Comparison of ENCODE assay signal across 9 mouse cellular contexts in genomic region chr19:8663360-8663839, GRCm38 (mm10). TPM values are rescaled to one million over a fixed set of nuclear protein-coding genes. Genes with fewer than 3 reads are reported as not detected.
DNase-seq lines count a peak whose midpoint lies in the region; ATAC-seq lines count a peak whose summit lies in the region.
"Had no signal": no experiment of that assay in that cellular context is flagged by ENCODE, and none has a peak within 500 bp of the region (broad histone marks: within the 10 kb centered on the region; RNA-seq: fewer than 3 reads in every experiment).

Gene Chrm1 (plus strand): TSS chr19:8663789.

- 72% methylated on average over 9 of the region's 9 CpGs for WGBS in heart, embryonic 13.5 days
- 67% methylated on average over 9 of the region's 9 CpGs for WGBS in embryonic facial prominence, embryonic 12.5 days
- 79% methylated on average over 9 of the region's 9 CpGs for WGBS in midbrain, embryonic 11.5 days

- no peaks in the 10 kb centered on the region for H3K9me3 ChIP-seq in heart, embryonic 13.5 days
- no peaks in the 10 kb centered on the region for H3K9me3 ChIP-seq in embryonic facial prominence, embryonic 12.5 days
- no peaks in the 10 kb centered on the region for H3K9me3 ChIP-seq in midbrain, embryonic 11.5 days (ENCODE audit: control insufficient read depth, low read length)

- H3K27ac ChIP-seq in heart, embryonic 13.5 days (replicated peaks): no peak within 1 kb of the TSS
- no peak within 1 kb of the TSS for H3K27ac ChIP-seq in embryonic facial prominence, embryonic 12.5 days
- no peak within 1 kb of the TSS for H3K27ac ChIP-seq in midbrain, embryonic 11.5 days (ENCODE audit: low read depth, low read length)

- H3K9ac ChIP-seq in heart, embryonic 13.5 days: 0 out of 2 replicates have a peak within 1 kb of the TSS, but pooled peaks have one; percentile 19
- H3K9ac ChIP-seq in embryonic facial prominence, embryonic 12.5 days: peak within 1 kb of the TSS; percentile 27; the same call in 1 of the 2 replicates
- no peak within 1 kb of the TSS for H3K9ac ChIP-seq in midbrain, embryonic 11.5 days (ENCODE audit: low read length)

- peaks cover 18% of the 10 kb centered on the region for H3K4me1 ChIP-seq in heart, embryonic 13.5 days
- peaks cover 23% of the 10 kb centered on the region for H3K4me1 ChIP-seq in embryonic facial prominence, embryonic 12.5 days
- peaks cover 3% of the 10 kb centered on the region; the same call in 1 of the 2 replicates for H3K4me1 ChIP-seq in midbrain, embryonic 11.5 days (ENCODE audit: control insufficient read depth, insufficient read depth, low read length)

- 0 out of 2 replicates have a peak within 1 kb of the TSS, but pooled peaks have one; percentile 58 for H3K4me3 ChIP-seq in heart, embryonic 13.5 days
- H3K4me3 ChIP-seq in embryonic facial prominence, embryonic 12.5 days: no peak within 1 kb of the TSS; the same call in 1 of the 2 replicates
- H3K4me3 ChIP-seq in midbrain, embryonic 11.5 days (ENCODE audit: low read depth, low read length): no peak within 1 kb of the TSS

- no peak for ATAC-seq in heart, embryonic 13.5 days (ENCODE audit: extremely low read depth, insufficient number of reproducible peaks, low FRiP score, low TSS enrichment)
- ATAC-seq in embryonic facial prominence, embryonic 12.5 days (ENCODE audit: insufficient number of reproducible peaks, insufficient read depth, low FRiP score, low TSS enrichment): no peak
- ATAC-seq in midbrain, embryonic 11.5 days (ENCODE audit: low FRiP score): no peak
- no peak for ATAC-seq in cerebellum, adult (ENCODE audit: insufficient number of reproducible peaks, low FRiP score, low TSS enrichment)

- peak within 1 kb of the TSS; percentile 96 for H3K4me2 ChIP-seq in heart, embryonic 13.5 days
- peak within 1 kb of the TSS; percentile 82 for H3K4me2 ChIP-seq in embryonic facial prominence, embryonic 12.5 days (replicated peaks)
- H3K4me2 ChIP-seq in midbrain, embryonic 11.5 days: peak within 1 kb of the TSS; percentile 86; the same call in 1 of the 2 replicates

- peaks cover 43% of the 10 kb centered on the region for H3K27me3 ChIP-seq in heart, embryonic 13.5 days (replicated peaks)
- peaks cover 12% of the 10 kb centered on the region; the same call in 1 of the 2 replicates for H3K27me3 ChIP-seq in embryonic facial prominence, embryonic 12.5 days
- peaks cover 10% of the 10 kb centered on the region; the same call in 1 of the 2 replicates for H3K27me3 ChIP-seq in midbrain, embryonic 11.5 days (ENCODE audit: control insufficient read depth, insufficient read depth, low read length)

- DNase-seq in heart, adult 11 months: no peak
- DNase-seq in layer of hippocampus, adult 8-10 months (ENCODE audit: low spot score in 2 of 2): peak; percentile 54 to 63
- no peak for DNase-seq in midbrain, embryonic 11.5 days (ENCODE audit: low spot score, missing footprints)
- DNase-seq in urinary bladder, postnatal 36 days (ENCODE audit: low spot score in 2 of 2): no peak
- DNase-seq in embryo, embryonic 11 days: no peak

- H3K36me3 ChIP-seq in heart, embryonic 13.5 days: no peaks in the 10 kb centered on the region
- H3K36me3 ChIP-seq in embryonic facial prominence, embryonic 12.5 days: no peaks in the 10 kb centered on the region
- H3K36me3 ChIP-seq in midbrain, embryonic 11.5 days (ENCODE audit: control insufficient read depth, insufficient read depth, low read length): no peaks in the 10 kb centered on the region

RNA-seq across cellular contexts. Expression of gene Chrm1, which starts in this region (rescaled TPM):
- 0.04 TPM in 1 of 2 replicates, not detected in the other for polyA plus RNA-seq in heart, embryonic 13.5 days (2015; fragmentation: Nextera tagmentation; extraction: Ambion mirVana)
- polyA plus RNA-seq in embryonic facial prominence, embryonic 12.5 days (2016; fragmentation: Nextera tagmentation; extraction: Ambion mirVana): 0.63 and 0.69 TPM in 2 replicates
- total RNA-seq in layer of hippocampus, adult 8-10 months (2022): 100 to 1,000 TPM; 160 to 164 (median 161) TPM
- 0.04 TPM in 2 replicates for polyA plus RNA-seq in midbrain, embryonic 11.5 days (2014; fragmentation: Nextera tagmentation; extraction: Ambion mirVana)
- total RNA-seq: common myeloid progenitor, adult 5-6 weeks had no signal

Comparison
In these comparisons a context has a peak if more than half of its experiments do, and no peak if none do; other contexts are left out.
1. DNase-seq: peak in layer of hippocampus, adult 8-10 months (2 of 2); none in heart, adult 11 months (single experiment), midbrain, embryonic 11.5 days (single experiment), urinary bladder, postnatal 36 days (0 of 2) and embryo, embryonic 11 days (single experiment).
2. Peak in every context shown above with its lines, with median percentiles within 50 percentile points of each other: H3K4me2 ChIP-seq.